Mouse (Mus musculus) kidney, embryonic 14.5 days (tissue): Measurements from ENCODE around the gene P3h3. TPM values are rescaled to one million over a fixed set of nuclear protein-coding genes. Genes with fewer than 3 reads are reported as not detected.
"Not testable (repeated sequence)": the region's sequence is repeated elsewhere in the genome, so short reads cannot be mapped to it uniquely, and the experiment has no call there.

ENCODE experiments used
- ATAC-seq: fragments of 200-750 bp; cut with Nextera tagmentation; 2 replicates; pipeline ENCODE4 v1.8.0; 2017; ENCODE audit warnings: moderate number of reproducible peaks, mild to moderate bottlenecking, moderate TSS enrichment, moderate library complexity; ENCODE audit not compliant: low FRiP score, low TSS enrichment
- H3K27ac ChIP-seq: fragments of 300-500 bp; sonication (generic); 2 replicates; pipeline ENCODE4 v1.5.1; 2014; ENCODE audit warnings: low read depth, mild to moderate bottlenecking, low read length, moderate library complexity, mixed read lengths
- H3K27me3 ChIP-seq: fragments of 300-500 bp; sonication (generic); 2 replicates; pipeline ENCODE4 v1.6.1; 2014; ENCODE audit warnings: mild to moderate bottlenecking, low read length; ENCODE audit not compliant: control insufficient read depth, insufficient read depth
- H3K36me3 ChIP-seq: fragments of 300-500 bp; sonication (generic); 2 replicates; pipeline ENCODE4 v1.6.1; 2014; ENCODE audit warnings: low read length, mixed read lengths; ENCODE audit not compliant: control insufficient read depth, insufficient read depth
- H3K4me1 ChIP-seq: fragments of 300-500 bp; sonication (generic); 2 replicates; pipeline ENCODE4 v1.6.1; 2014; ENCODE audit warnings: low read length, mixed read lengths; ENCODE audit not compliant: control insufficient read depth, insufficient read depth
- H3K4me2 ChIP-seq: fragments of 300-500 bp; sonication (generic); replicated peaks from 2 replicates; pipeline ENCODE4 v1.6.1; 2014; ENCODE audit warnings: low read depth, mild to moderate bottlenecking, low read length
- H3K4me3 ChIP-seq: fragments of 300-500 bp; sonication (generic); 2 replicates; pipeline ENCODE4 v1.5.1; 2014; ENCODE audit warnings: mild to moderate bottlenecking, low read length
- H3K9ac ChIP-seq: fragments of 300-500 bp; sonication (generic); 2 replicates; pipeline ENCODE4 v1.6.1; 2014; ENCODE audit warnings: low read depth, mild to moderate bottlenecking, low read length, moderate library complexity
- H3K9me3 ChIP-seq: fragments of 300-500 bp; sonication (generic); 2 replicates; pipeline ENCODE4 v1.6.1; 2016; ENCODE audit warnings: low read length; ENCODE audit not compliant: control insufficient read depth
- WGBS: fragments of 180-500 bp; shearing (Covaris S2); extraction: QIAGEN DNeasy Blood & Tissue Kit; methylation state at CpG from one replicate; pipeline ENCODE4 v1.1.7; 2014; 5-methylcytosine and 5-hydroxymethylcytosine counted together
- polyA plus RNA-seq: library from polyadenylated mRNA; unstranded; fragments of >200 nt; fragmentation: Nextera tagmentation; extraction: Ambion mirVana; gene quantifications from 2 replicates; pipeline ENCODE4 v1.2.1, GENCODE M21; 2014

The P3h3 gene
- polyA plus RNA-seq, 1 experiment from 2014 or later = 29.5 TPM

DNA sequence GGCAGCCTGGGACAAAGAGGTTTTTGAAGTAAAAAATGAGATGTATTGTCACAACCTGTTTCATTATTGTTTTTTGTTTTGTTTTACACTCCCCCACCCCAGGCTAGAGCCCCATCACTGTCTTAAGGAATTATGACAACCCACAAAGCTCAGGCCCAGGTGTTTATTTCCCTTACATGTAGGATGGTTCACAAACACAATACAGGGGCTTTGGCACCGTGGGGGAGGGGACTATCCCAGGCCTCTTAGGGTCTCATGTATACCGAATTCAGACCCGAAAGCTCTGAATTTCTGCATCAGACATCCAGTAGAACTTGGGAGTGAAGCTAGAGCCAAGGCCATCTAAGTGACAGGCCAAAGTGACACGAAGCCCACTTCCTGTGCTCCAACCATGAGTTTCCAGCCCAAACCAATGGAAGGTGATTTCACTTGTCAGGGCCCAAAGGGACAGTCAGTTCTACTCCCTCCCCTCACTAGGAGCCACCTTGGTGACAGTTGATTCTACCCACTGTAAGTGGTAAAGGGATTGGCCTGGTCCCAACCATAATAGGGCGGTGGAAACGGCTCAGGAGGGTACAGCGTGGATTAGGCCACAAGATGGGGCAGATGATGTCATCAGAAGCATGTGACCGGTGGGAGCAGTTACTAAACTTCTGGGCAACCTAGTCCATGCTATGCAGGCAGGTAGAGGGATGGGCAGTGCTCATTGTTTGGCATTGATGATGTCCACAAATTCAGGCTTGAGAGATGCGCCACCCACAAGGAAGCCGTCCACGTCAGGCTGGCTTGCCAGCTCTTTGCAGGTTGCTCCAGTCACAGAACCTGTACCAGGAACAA lies 46.8 kb downstream of the P3h3 start:
- ATAC-seq, H3K4me2 ChIP-seq, H3K4me3 ChIP-seq, H3K27ac ChIP-seq, H3K9me3 ChIP-seq, H3K9ac ChIP-seq, H3K27me3 ChIP-seq: not testable (repeated sequence)
- Histone ChIP-seq H3K4me1 (peaks cover 27% of the 10 kb centered on the region), H3K36me3 (peaks cover 30% of the 10 kb centered on the region)
- WGBS = 86% methylated on average over 10 of the region's 11 CpGs

DNA sequence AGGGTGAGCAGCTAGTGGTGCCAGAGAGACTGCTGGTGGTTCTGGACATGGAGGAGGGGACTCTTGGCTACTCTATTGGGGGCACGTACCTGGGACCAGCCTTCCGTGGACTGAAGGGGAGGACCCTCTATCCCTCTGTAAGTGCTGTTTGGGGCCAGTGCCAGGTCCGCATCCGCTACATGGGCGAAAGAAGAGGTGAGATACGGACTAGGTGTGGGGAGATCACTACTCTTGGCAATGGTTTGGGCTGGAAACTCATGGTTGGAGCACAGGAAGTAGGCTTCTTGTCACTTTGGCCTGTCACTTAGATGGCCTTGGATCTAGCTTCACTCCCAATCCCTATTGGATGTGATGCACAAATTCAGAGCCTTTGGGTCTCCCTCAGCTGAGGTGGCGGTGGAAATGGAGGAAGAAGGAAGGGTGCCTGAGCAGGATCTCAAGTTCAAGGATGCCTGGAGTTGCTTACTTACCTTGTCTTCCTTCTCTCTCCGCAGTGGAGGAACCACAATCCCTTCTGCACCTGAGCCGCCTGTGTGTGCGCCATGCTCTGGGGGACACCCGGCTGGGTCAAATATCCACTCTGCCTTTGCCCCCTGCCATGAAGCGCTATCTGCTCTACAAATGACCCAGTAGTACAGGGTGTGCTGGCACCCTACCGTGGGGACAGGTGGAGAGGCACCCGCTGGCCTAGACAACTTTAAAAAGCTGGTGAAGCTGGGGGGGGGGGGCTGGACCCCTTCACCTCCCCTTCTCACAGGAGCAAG lies 47.6 kb downstream of the P3h3 start:
- peak; percentile 0; the same call in 1 of the 2 replicates for ATAC-seq
- H3K9ac ChIP-seq = peak overlapping the region; percentile 64
- peak overlapping the region; percentile 92; the same call in 1 of the 2 replicates for H3K27ac ChIP-seq
- peaks cover 31% of the 10 kb centered on the region for H3K4me1 ChIP-seq
- H3K36me3 ChIP-seq = peaks cover 24% of the 10 kb centered on the region
- peak overlapping the region; percentile 89 for H3K4me2 ChIP-seq
- WGBS = 50% methylated on average over 14 of the region's 14 CpGs
- no peaks in the 10 kb centered on the region for H3K9me3 ChIP-seq
- H3K4me3 ChIP-seq = peak overlapping the region; percentile 53
- H3K27me3 ChIP-seq = no peaks in the 10 kb centered on the region

DNA sequence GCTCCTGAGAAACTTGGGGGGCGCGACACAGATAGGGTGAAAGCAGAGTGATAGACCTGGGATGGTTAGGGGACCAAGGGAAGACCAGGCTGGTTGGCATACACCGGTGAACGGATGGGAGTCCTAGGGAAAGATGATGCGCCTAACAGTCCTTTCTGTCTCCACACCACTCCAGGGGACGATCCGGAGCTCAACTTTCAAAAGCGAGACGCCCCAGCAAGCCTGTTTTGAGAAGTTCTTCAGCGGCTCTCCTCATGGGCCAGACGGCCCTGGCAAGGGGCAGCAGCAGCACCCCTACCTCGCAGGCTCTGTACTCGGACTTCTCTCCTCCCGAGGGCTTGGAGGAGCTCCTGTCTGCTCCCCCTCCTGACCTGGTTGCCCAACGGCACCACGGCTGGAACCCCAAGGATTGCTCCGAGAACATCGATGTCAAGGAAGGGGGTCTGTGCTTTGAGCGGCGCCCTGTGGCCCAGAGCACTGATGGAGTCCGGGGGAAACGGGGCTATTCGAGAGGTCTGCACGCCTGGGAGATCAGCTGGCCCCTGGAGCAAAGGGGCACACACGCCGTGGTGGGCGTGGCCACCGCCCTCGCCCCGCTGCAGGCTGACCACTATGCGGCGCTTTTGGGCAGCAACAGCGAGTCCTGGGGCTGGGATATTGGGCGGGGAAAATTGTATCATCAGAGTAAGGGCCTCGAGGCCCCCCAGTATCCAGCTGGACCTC lies 48.3 kb downstream of the P3h3 start:
- H3K27ac ChIP-seq = peak overlapping the region; percentile 92
- H3K4me1 ChIP-seq = peaks cover 26% of the 10 kb centered on the region
- H3K4me3 ChIP-seq = peak overlapping the region; percentile 53
- ATAC-seq = peak; percentile 14
- WGBS = under 1% methylated on average over 35 of the region's 35 CpGs
- H3K9ac ChIP-seq = peak overlapping the region; percentile 64
- peaks cover 24% of the 10 kb centered on the region for H3K36me3 ChIP-seq
- no peaks in the 10 kb centered on the region for H3K9me3 ChIP-seq
- H3K4me2 ChIP-seq = peak overlapping the region; percentile 89
- H3K27me3 ChIP-seq = no peaks in the 10 kb centered on the region

- Histone ChIP-seq H3K4me3 (peak within 1 kb of the TSS; percentile 53), H3K9me3 (no peaks in the 10 kb centered on the region), H3K4me2 (peak within 1 kb of the TSS; percentile 89), H3K9ac (peak within 1 kb of the TSS; percentile 64), H3K27me3 (no peaks in the 10 kb centered on the region), H3K27ac (peak within 1 kb of the TSS; percentile 92), H3K4me1 (peaks cover 25% of the 10 kb centered on the region), H3K36me3 (peaks cover 24% of the 10 kb centered on the region)
- peak; percentile 65 for ATAC-seq
- WGBS = 3% methylated on average over 29 of the region's 29 CpGs
Measured at GRCm38 (mm10) chr6:124808358-124809012, 49.1 kb downstream of the P3h3 start, which contains the start of gene Spsb2. Gene Spsb2 (plus strand): TSS chr6:124808661.

DNA sequence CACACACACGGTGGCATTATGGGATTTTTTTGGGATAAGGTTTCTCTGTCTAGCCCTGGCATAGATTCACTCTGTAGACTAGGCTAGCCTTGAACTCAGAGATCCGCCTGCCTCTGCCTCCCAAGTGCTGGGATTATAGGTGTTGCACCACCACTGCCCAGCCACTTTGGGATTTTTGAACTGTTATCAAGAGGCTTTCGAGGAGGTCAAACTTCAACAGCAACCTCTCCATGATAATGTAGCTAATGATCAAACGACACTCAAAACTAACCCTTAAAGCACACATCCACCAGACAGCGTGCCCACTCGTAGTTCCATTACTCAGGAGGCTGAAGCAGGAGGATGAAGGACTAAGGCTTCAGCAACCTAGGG lies 49.6 kb downstream of the P3h3 start:
- Histone ChIP-seq H3K36me3 (peaks cover 24% of the 10 kb centered on the region), H3K4me1 (peaks cover 25% of the 10 kb centered on the region), H3K9me3 (no peaks in the 10 kb centered on the region), H3K27ac (peak overlapping the region; percentile 92), H3K4me3 (peak overlapping the region; percentile 53), H3K4me2 (peak overlapping the region; percentile 89), H3K9ac (peak overlapping the region; percentile 64; the same call in 1 of the 2 replicates), H3K27me3 (no peaks in the 10 kb centered on the region)
- WGBS = 79% methylated on average over 6 of the region's 6 CpGs
- ATAC-seq = no peak

DNA sequence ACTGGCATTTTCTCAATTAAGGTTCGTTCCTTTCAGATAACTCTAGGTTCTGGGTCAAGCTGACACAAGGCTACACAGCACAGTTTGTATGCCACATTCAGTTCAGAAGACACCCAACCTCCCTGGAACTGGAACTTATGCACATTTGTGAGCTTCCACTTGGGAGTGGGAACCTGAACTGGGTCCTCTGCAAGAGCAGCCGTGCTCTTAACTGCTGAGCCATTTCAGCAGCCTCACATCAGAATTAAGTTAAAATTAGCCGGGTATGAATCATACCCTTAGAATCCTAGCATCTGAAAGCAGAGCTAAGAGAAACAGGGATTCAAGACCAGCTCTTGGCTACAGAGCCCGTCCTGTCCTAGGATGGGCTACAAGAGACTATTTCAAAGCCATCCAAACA lies 50.2 kb downstream of the P3h3 start:
- H3K4me3 ChIP-seq = no peak overlapping the region
- H3K27me3 ChIP-seq = no peaks in the 10 kb centered on the region
- WGBS = 86% methylated on average over 4 of the region's 4 CpGs
- no peak overlapping the region for H3K9ac ChIP-seq
- peaks cover 23% of the 10 kb centered on the region for H3K36me3 ChIP-seq
- ATAC-seq = no peak
- H3K27ac ChIP-seq = no peak overlapping the region
- no peak overlapping the region for H3K4me2 ChIP-seq
- peaks cover 25% of the 10 kb centered on the region for H3K4me1 ChIP-seq
- H3K9me3 ChIP-seq = no peaks in the 10 kb centered on the region

DNA sequence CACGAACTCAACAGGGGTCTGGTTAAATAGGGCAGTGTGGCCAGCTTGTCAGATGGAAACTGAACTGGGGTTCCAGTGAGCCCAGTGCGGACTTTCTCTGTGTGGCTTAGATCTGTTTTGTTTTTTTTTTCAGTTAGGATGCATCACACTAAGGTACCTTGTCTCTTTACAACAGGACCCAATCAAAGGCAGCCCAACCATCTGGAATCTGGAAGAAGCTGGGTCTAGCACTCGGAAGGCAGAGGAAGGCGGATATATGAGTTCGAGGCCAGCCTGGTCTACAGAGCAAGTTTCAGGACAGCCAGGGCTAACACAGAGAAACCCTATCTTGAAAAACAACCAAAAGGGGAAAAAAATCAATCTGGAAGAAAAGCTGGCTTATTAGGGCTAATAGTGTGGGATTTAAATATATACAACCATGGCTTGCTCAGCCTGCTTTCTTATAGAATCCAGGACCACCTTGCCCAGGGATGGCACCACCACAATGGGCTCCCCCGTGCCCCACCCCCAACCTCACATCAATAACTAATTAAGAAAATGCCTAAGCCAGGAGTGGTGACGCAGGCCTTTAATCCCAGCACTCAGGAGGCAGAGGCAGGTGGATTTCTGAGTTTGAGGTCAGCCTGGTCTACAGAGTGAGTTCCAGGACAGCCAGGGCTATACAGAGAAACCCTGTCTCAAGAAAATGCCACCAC lies 51.0 kb downstream of the P3h3 start:
- WGBS = 76% methylated on average over 7 of the region's 7 CpGs
- Histone ChIP-seq H3K4me3 (peak overlapping the region; percentile 41; the same call in 1 of the 2 replicates), H3K9ac (peak overlapping the region; percentile 1; the same call in 1 of the 2 replicates), H3K9me3 (no peaks in the 10 kb centered on the region), H3K4me2 (peak overlapping the region; percentile 57), H3K36me3 (peaks cover 15% of the 10 kb centered on the region), H3K27ac (peak overlapping the region; percentile 89), H3K4me1 (peaks cover 21% of the 10 kb centered on the region), H3K27me3 (no peaks in the 10 kb centered on the region)
- ATAC-seq = no peak
